23 mouse cellular contexts compared by ENCODE assay signal in genomic region chr7:119085696-119086451, GRCm38 (mm10).
DNase-seq lines count a peak whose midpoint lies in the region; ATAC-seq lines count a peak whose summit lies in the region.
"Had no signal": no experiment of that assay in that cellular context is flagged by ENCODE, and none has a peak within 500 bp of the region (broad histone marks: within the 10 kb centered on the region; RNA-seq: fewer than 3 reads in every experiment).

No protein-coding gene starts in this region.

- peaks cover 29% of the 10 kb centered on the region for H3K27me3 ChIP-seq in neural tube, embryonic 12.5 days (replicated peaks)
- no peaks in the 10 kb centered on the region for H3K27me3 ChIP-seq in hindbrain, embryonic 14.5 days (ENCODE audit: control insufficient read depth, insufficient read depth, low read length)
- no peaks in the 10 kb centered on the region for H3K27me3 ChIP-seq in midbrain, embryonic 14.5 days (ENCODE audit: control insufficient read depth, insufficient read depth, low read length)
- H3K27me3 ChIP-seq: embryonic facial prominence, embryonic 13.5 days; forebrain, embryonic 15.5 days; limb, embryonic 15.5 days; liver, embryonic 15.5 days; stomach, embryonic 15.5 days had no signal

- no peaks in the 10 kb centered on the region for H3K9me3 ChIP-seq in neural tube, embryonic 12.5 days
- H3K9me3 ChIP-seq in hindbrain, embryonic 14.5 days (ENCODE audit: control insufficient read depth, low read length) = no peaks in the 10 kb centered on the region
- no peaks in the 10 kb centered on the region for H3K9me3 ChIP-seq in midbrain, embryonic 14.5 days (ENCODE audit: control insufficient read depth, low read length)
- H3K9me3 ChIP-seq: embryonic facial prominence, embryonic 13.5 days; forebrain, embryonic 15.5 days; limb, embryonic 15.5 days; liver, embryonic 15.5 days; stomach, embryonic 15.5 days had no signal

- no peak overlapping the region for H3K4me3 ChIP-seq in neural tube, embryonic 12.5 days
- H3K4me3 ChIP-seq in hindbrain, embryonic 14.5 days (replicated peaks; ENCODE audit: low read length) = no peak overlapping the region
- H3K4me3 ChIP-seq in midbrain, embryonic 14.5 days (replicated peaks; ENCODE audit: low read depth, low read length) = no peak overlapping the region
- H3K4me3 ChIP-seq: embryonic facial prominence, embryonic 13.5 days; forebrain, embryonic 15.5 days; heart, adult 2 months; limb, embryonic 15.5 days; liver, embryonic 15.5 days; myocyte; stomach, embryonic 15.5 days had no signal

- DNase-seq in neural tube, embryonic 10.5 days (ENCODE audit: extremely low spot score, low spot score) = no peak
- peak; percentile 36 for DNase-seq in hindbrain, embryonic 14.5 days (ENCODE audit: low spot score)
- DNase-seq in midbrain, embryonic 14.5 days = peak; percentile 53
- DNase-seq in heart, adult 18-20 months = no peak
- no peak for DNase-seq in right cerebral cortex, postnatal 10 days (ENCODE audit: low spot score in 2 of 2)
- no peak for DNase-seq in spleen, postnatal 14 days (ENCODE audit: low spot score in 2 of 2)
- DNase-seq: adrenal gland, postnatal 36 days; cerebellum, adult 18-20 months; cerebellum, postnatal 25 days; gastrocnemius, postnatal 14 days; heart, adult 2 months; right cerebral cortex, postnatal 25 days; thymus, adult 2 months had no signal

- H3K27ac ChIP-seq in neural tube, embryonic 12.5 days = no peak overlapping the region
- H3K27ac ChIP-seq in hindbrain, embryonic 14.5 days = no peak overlapping the region
- no peak overlapping the region for H3K27ac ChIP-seq in midbrain, embryonic 14.5 days (replicated peaks; ENCODE audit: low read depth, low read length)
- H3K27ac ChIP-seq: embryonic facial prominence, embryonic 13.5 days; forebrain, embryonic 15.5 days; heart, adult 2 months; limb, embryonic 15.5 days; liver, embryonic 15.5 days; stomach, embryonic 15.5 days had no signal

- no peak overlapping the region for H3K4me2 ChIP-seq in neural tube, embryonic 12.5 days (replicated peaks)
- H3K4me2 ChIP-seq in hindbrain, embryonic 14.5 days (replicated peaks) = no peak overlapping the region
- H3K4me2 ChIP-seq in midbrain, embryonic 14.5 days (ENCODE audit: low read length) = no peak overlapping the region
- H3K4me2 ChIP-seq: embryonic facial prominence, embryonic 13.5 days; forebrain, embryonic 15.5 days; limb, embryonic 15.5 days; liver, embryonic 15.5 days; stomach, embryonic 15.5 days had no signal

- 0 out of 2 replicates have a peak, but pooled peaks cover 5% of the 10 kb centered on the region for H3K4me1 ChIP-seq in neural tube, embryonic 12.5 days
- H3K4me1 ChIP-seq in hindbrain, embryonic 14.5 days (replicated peaks; ENCODE audit: control insufficient read depth, insufficient read depth, low read length) = 0 out of 2 replicates have a peak, but pooled peaks cover 12% of the 10 kb centered on the region
- H3K4me1 ChIP-seq in midbrain, embryonic 14.5 days (ENCODE audit: control insufficient read depth, insufficient read depth, low read length) = peaks cover 15% of the 10 kb centered on the region; the same call in 1 of the 2 replicates
- H3K4me1 ChIP-seq: embryonic facial prominence, embryonic 13.5 days; limb, embryonic 15.5 days; liver, embryonic 15.5 days; stomach, embryonic 15.5 days had no signal

- no peak overlapping the region for H3K9ac ChIP-seq in neural tube, embryonic 12.5 days
- H3K9ac ChIP-seq in hindbrain, embryonic 14.5 days = no peak overlapping the region
- H3K9ac ChIP-seq in midbrain, embryonic 14.5 days (replicated peaks; ENCODE audit: low read length) = no peak overlapping the region
- H3K9ac ChIP-seq: embryonic facial prominence, embryonic 13.5 days; forebrain, embryonic 15.5 days; limb, embryonic 15.5 days; liver, embryonic 15.5 days; stomach, embryonic 15.5 days had no signal

- WGBS in neural tube, embryonic 12.5 days = 31% methylated on average over 13 of the region's 13 CpGs
- WGBS in hindbrain, embryonic 14.5 days = 23% methylated on average over 13 of the region's 13 CpGs
- 14% methylated on average over 13 of the region's 13 CpGs for WGBS in midbrain, embryonic 14.5 days

- H3K36me3 ChIP-seq in neural tube, embryonic 12.5 days = no peaks in the 10 kb centered on the region
- H3K36me3 ChIP-seq in hindbrain, embryonic 14.5 days (replicated peaks; ENCODE audit: control insufficient read depth, insufficient read depth) = no peaks in the 10 kb centered on the region
- H3K36me3 ChIP-seq in midbrain, embryonic 14.5 days (ENCODE audit: control insufficient read depth, insufficient read depth, low read length) = no peaks in the 10 kb centered on the region
- H3K36me3 ChIP-seq: embryonic facial prominence, embryonic 13.5 days; forebrain, embryonic 15.5 days; limb, embryonic 15.5 days; liver, embryonic 15.5 days; stomach, embryonic 15.5 days had no signal

- ATAC-seq in neural tube, embryonic 12.5 days (ENCODE audit: low FRiP score, low read depth) = peak; percentile 87
- ATAC-seq in hindbrain, embryonic 14.5 days (ENCODE audit: low FRiP score) = peak; percentile 59; the same call in 1 of the 2 replicates
- ATAC-seq in midbrain, embryonic 14.5 days (ENCODE audit: low FRiP score, low TSS enrichment) = no peak; the same call in 1 of the 2 replicates
- ATAC-seq in erythroblast, adult 5-6 weeks (replicated peaks; ENCODE audit: low FRiP score, poor library complexity, severe bottlenecking) = no peak
- ATAC-seq: forebrain, embryonic 15.5 days; intestine, postnatal 0 days; lung, postnatal 0 days had no signal

Comparison
In these comparisons a context has a peak if more than half of its experiments do, and no peak if none do; other contexts are left out.
1. ATAC-seq: peak in neural tube, embryonic 12.5 days (single experiment) and hindbrain, embryonic 14.5 days (single experiment); none in midbrain, embryonic 14.5 days (single experiment) and erythroblast, adult 5-6 weeks (single experiment).
2. DNase-seq: peak in hindbrain, embryonic 14.5 days (single experiment) and midbrain, embryonic 14.5 days (single experiment); none in neural tube, embryonic 10.5 days (single experiment), heart, adult 18-20 months (0 of 2), right cerebral cortex, postnatal 10 days (0 of 2) and spleen, postnatal 14 days (0 of 2).